Mouse (Mus musculus) right cerebral cortex, postnatal 36 days (tissue): Measurements from ENCODE around the gene Wdr95.

Source experiments
- DNase-seq, 2 experiments: peaks; one replicate each; pipeline ENCODE4 v3.0.0; 2022; ENCODE audit warnings: low spot score in 2 of 2, mixed read lengths in 1 of 2

Gene Wdr95

GRCm38 (mm10) chr5:149582642-149583262 is 54.3 kb downstream of the Wdr95 start:
- DNase-seq, result no peak

GRCm38 (mm10) chr5:149583507-149583906 is 55.0 kb downstream of the Wdr95 start:
- no peak for DNase-seq

DNA sequence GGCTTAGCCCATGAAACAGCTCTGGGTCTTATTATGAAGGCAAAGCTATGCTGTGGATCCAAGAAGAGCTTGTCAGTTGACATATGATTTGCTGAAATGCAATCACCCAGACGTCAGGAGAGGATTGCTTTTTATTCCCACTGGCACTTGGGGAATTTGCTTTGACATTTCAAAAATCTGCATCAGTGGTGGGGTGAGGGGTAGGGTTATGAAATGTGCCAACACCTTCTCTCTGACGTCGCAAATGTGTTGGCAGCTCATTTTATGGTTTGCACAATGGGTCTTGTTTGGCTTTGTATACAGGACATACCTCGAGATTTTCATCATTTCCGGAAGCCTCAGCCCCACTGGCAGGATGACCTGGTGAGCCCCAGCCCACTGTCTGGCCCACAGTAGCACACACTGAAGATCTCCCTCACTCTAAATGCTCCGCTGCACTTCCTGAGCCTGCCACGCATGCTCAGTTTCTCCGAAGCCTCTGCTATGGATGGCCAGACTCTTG is 55.7 kb downstream of the Wdr95 start:
- DNase-seq, result no peak

- DNase-seq, result no peak
These were observed 56.8 kb downstream of the Wdr95 start for GRCm38 (mm10) chr5:149585231-149585630.

GRCm38 (mm10) chr5:149585910-149586309 is 57.4 kb downstream of the Wdr95 start:
- DNase-seq, result no peak

DNA sequence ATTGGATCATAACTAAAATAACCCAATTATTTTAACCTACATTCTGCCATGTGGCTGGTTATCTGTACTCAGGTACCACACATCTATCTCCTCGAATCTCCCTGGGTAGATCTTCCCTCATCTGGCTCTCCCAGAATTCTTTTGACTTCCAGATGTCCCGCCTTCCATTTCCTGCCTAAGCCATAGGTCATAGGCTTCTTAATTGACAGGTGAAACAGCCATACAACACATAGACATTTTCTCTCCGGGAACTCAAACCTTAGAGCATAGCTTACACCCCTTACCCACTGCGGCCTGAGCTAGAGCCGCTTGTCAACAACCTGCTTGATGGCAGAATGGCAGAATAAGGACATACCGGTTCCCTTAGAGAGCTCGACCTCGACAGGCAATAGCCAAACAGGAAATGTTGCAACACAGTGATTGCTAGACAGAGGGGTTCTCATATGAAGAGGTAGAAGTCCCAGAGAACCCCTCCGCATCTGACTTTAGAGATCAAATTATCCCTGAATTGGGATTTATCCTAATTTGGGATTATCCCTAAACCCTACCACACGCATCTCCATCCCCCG is 58.9 kb downstream of the Wdr95 start:
- no peak for DNase-seq

DNA sequence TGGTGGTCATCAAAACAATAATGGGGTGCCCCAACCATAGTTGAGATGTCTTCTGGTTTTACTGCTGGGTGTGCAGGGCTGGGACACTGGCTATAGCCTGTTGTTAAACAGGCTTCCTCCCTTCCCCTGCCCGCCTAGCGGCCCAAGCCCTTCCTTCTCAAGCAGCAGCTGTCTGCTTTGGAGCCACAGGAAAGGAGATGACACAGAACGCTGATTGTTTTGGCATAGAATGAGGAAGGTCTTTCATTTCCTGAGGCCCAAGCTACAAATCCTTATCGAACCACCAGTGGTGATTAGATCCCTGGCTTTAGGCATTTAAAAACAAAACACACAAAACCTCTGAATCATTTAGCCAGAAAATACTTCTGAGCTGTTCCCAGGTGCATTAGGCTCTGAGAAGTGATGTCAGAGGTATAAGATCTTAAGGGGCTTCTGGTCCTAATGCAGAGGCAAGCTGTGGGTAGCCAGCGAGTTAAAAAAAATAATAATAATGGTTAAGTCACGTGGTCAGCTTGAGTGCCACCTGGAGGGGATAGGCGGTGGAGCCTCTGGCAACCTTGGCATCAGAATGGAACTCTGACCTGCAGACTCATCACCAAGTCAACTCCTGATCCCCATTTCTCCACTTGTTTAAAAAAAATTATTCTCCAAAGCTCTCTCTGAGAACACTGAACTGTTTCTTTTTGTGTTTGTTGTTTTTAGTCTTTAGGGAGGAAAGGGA is 60.5 kb downstream of the Wdr95 start:
- DNase-seq, result no peak

- no peak for DNase-seq
These were observed 61.5 kb downstream of the Wdr95 start for GRCm38 (mm10) chr5:149589932-149590331.

DNA sequence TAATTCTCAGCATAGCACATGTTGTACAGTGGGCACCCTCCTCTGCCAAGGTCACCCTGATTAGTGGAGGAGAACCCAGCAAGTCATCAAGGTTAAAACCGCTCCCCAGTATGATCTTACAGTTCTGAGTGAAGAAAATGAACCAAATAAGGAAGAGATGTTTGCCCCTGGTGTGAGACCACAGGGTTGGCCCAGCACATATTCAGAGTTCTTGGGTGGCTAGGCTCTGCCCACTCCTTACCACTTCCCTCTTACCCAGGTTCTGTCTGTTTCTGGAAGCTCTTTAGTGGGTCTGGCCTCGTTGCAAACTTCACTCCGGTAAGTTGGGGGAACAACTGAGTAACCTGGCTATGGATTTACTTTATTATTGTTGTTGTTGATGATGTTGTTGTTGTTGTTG is 65.7 kb downstream of the Wdr95 start:
- DNase-seq, result no peak

DNA sequence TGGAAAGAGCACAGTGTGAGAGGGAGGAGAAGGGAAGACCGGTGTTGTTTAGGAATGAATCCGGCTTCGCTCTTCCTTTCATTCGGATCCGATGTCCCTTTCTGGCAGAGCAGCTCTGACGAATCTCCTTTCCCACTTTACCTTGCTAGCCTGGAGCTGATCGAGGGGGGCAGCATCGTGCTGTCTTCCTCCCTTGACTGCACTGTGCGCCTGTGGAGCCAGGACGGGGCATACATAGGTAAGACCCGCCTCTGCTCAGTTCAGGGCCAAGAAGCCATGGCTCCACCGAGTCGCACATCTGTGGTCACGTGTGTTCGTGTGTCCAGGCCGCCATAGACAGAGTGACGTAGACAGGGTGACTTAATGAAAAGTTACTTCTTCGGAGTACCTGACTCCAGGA is 68.9 kb downstream of the Wdr95 start:
- no peak for DNase-seq

DNA sequence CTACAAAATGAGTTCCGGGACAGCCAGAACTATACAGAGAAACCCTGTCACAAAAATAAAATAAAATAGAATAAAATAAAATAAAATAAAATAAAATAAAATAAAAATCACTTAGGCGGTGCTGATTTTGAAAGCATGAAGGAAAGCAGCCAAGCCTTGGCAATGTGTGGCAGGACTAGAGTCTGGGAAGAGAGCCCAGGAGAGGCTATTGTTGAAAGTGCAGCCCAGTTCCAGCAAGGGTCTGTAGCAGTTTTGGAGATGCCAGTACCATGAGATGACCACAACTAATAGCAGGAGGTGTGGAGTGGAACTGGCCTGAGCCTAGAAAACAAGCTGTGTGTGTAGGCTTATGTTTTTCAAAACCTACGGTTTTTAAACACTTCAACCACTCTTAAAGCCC is 73.5 kb downstream of the Wdr95 start:
- DNase-seq, result no peak

GRCm38 (mm10) chr5:149603241-149603640 is 74.8 kb downstream of the Wdr95 start:
- no peak for DNase-seq

- no peak for DNase-seq
These were observed 78.7 kb downstream of the Wdr95 start for GRCm38 (mm10) chr5:149607083-149607720.

GRCm38 (mm10) chr5:149611476-149612164 is 83.1 kb downstream of the Wdr95 start:
- no peak for DNase-seq

DNA sequence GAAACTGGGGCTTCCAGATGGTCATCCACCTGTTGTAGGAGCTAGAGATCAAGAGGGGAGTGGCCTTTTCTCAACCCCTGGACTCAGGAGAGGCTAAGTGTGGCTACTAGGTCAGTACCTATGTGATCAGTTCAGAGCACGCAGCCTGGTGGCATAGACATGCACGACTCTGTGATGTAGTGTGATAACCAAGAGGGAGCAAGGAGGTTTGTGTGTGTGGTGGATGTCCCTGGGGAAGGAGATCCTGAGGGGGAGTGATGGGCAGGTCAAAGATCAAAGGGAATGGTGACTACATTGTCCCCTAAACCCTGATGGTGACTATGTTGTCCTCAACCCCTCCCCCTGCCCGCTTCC is 83.7 kb downstream of the Wdr95 start:
- DNase-seq, result no peak

GRCm38 (mm10) chr5:149612740-149613139 is 84.3 kb downstream of the Wdr95 start:
- peak in 1 of 2 experiments; percentile 29 for DNase-seq

GRCm38 (mm10) chr5:149616138-149616537 is 87.7 kb downstream of the Wdr95 start:
- DNase-seq, result no peak

- no peak for DNase-seq
These were observed 88.3 kb downstream of the Wdr95 start for GRCm38 (mm10) chr5:149616817-149617216.

DNA sequence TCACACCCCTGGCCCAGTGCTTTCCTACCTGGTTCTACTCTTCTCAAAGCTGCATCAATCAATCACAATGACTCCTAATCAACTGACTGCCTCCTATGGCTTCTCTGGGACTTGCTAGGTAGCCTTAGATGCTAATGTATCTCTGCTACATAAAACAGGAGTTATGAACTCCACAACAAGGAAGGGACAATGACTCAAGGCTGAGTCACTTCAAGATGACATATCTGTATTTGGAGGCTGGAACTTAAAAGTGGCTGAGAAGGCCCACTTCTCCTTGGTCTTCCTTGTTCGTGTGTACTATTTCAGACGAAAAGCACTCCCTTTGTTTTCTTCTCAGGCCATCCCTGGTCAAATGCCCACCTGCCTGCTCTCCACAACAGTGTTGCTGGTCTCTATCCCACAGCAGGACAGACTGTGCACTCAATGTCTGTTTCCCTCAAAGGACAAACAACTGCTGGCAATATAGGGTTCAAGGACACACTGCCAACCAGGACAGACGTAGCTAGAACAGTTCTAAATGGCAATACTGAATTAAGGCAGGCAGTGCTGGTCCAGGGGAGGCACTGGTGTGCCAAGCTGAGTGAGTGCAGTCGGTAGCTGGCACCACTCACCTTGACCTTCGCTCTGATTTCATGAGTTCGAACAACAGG is 89.4 kb downstream of the Wdr95 start:
- DNase-seq, result no peak

GRCm38 (mm10) chr5:149622152-149622551 is 93.7 kb downstream of the Wdr95 start:
- no peak for DNase-seq

GRCm38 (mm10) chr5:149622644-149623043 is 94.2 kb downstream of the Wdr95 start:
- no peak for DNase-seq
